Mouse (Mus musculus) limb, embryonic 13.5 days (tissue): ENCODE measurements at regions not wholly inside any gene's neighbourhood (a gene's known extent, or its start where the extent isn't known, plus 50 kb on each side); places are given as distances from the start of the nearest gene placed in this dataset.

Experiments
- ATAC-seq: fragments of 200-750 bp; cut with Nextera tagmentation; 2 replicates; pipeline ENCODE4 v1.8.0; 2017; ENCODE audit warnings: low read depth, moderate number of reproducible peaks, moderate TSS enrichment; ENCODE audit not compliant: low FRiP score
- H3K27ac ChIP-seq: fragments of 300-500 bp; sonication (generic); 2 replicates; pipeline ENCODE4 v1.5.1; 2015; ENCODE audit warnings: inconsistent platforms, mild to moderate bottlenecking, moderate library complexity
- H3K27me3 ChIP-seq: fragments of 300-500 bp; sonication (generic); 2 replicates; pipeline ENCODE4 v1.6.1; 2015; ENCODE audit warnings: mild to moderate bottlenecking, inconsistent platforms
- H3K36me3 ChIP-seq: fragments of 300-500 bp; sonication (generic); 2 replicates; pipeline ENCODE4 v1.6.1; 2015; ENCODE audit warnings: inconsistent platforms, mild to moderate bottlenecking, moderate library complexity
- H3K4me1 ChIP-seq: fragments of 300-500 bp; sonication (generic); 2 replicates; pipeline ENCODE4 v1.6.1; 2015; ENCODE audit warnings: inconsistent platforms
- H3K4me2 ChIP-seq: fragments of 300-500 bp; sonication (generic); replicated peaks from 2 replicates; pipeline ENCODE4 v1.6.1; 2015; ENCODE audit warnings: inconsistent platforms, mild to moderate bottlenecking, moderate library complexity
- H3K4me3 ChIP-seq: fragments of 300-500 bp; sonication (generic); 2 replicates; pipeline ENCODE4 v1.5.1; 2015; ENCODE audit warnings: moderate library complexity, mild to moderate bottlenecking, inconsistent platforms
- H3K9ac ChIP-seq: fragments of 300-500 bp; sonication (generic); 2 replicates; pipeline ENCODE4 v1.6.1; 2015; ENCODE audit warnings: mild to moderate bottlenecking, inconsistent platforms
- H3K9me3 ChIP-seq: fragments of 300-500 bp; sonication (generic); 2 replicates; pipeline ENCODE4 v1.6.1; 2016; ENCODE audit warnings: inconsistent platforms
- WGBS: fragments of 180-500 bp; shearing (Covaris S2); methylation state at CpG from one replicate; pipeline ENCODE4 v1.1.7; 2015; 5-methylcytosine and 5-hydroxymethylcytosine counted together

- Histone ChIP-seq H3K27ac (no peak overlapping the region), H3K9ac (no peak overlapping the region), H3K36me3 (no peaks in the 10 kb centered on the region), H3K4me1 (no peaks in the 10 kb centered on the region), H3K4me2 (no peak overlapping the region), H3K4me3 (no peak overlapping the region), H3K9me3 (no peaks in the 10 kb centered on the region), H3K27me3 (no peaks in the 10 kb centered on the region)
- 58% methylated on average over 2 of the region's 2 CpGs for WGBS
- ATAC-seq = no peak
These were observed 200.7 kb downstream of the Pla2g4a start for GRCm38 (mm10) chr1:149760440-149760839.

GRCm38 (mm10) chr1:149758783-149759132, 202.3 kb downstream of the Pla2g4a start:
- Histone ChIP-seq H3K36me3 (no peaks in the 10 kb centered on the region), H3K4me2 (no peak overlapping the region), H3K9ac (no peak overlapping the region), H3K27me3 (no peaks in the 10 kb centered on the region), H3K9me3 (no peaks in the 10 kb centered on the region), H3K27ac (no peak overlapping the region), H3K4me3 (no peak overlapping the region), H3K4me1 (no peaks in the 10 kb centered on the region)
- no peak for ATAC-seq
- 75% methylated on average over 2 of the region's 2 CpGs for WGBS

GRCm38 (mm10) chr1:149758092-149758782, 202.9 kb downstream of the Pla2g4a start:
- Histone ChIP-seq H3K9ac (no peak overlapping the region), H3K9me3 (no peaks in the 10 kb centered on the region), H3K36me3 (no peaks in the 10 kb centered on the region), H3K4me3 (no peak overlapping the region), H3K27ac (no peak overlapping the region), H3K4me2 (no peak overlapping the region), H3K4me1 (no peaks in the 10 kb centered on the region), H3K27me3 (no peaks in the 10 kb centered on the region)
- WGBS = 74% methylated on average over 1 of the region's 1 CpGs
- no peak for ATAC-seq

- H3K4me1 ChIP-seq = no peaks in the 10 kb centered on the region
- no peak overlapping the region for H3K27ac ChIP-seq
- no peak overlapping the region for H3K4me2 ChIP-seq
- H3K9ac ChIP-seq = no peak overlapping the region
- no peaks in the 10 kb centered on the region for H3K9me3 ChIP-seq
- WGBS = 54% methylated on average over 7 of the region's 7 CpGs
- H3K36me3 ChIP-seq = no peaks in the 10 kb centered on the region
- peak; percentile 90 for ATAC-seq
- no peak overlapping the region for H3K4me3 ChIP-seq
- no peaks in the 10 kb centered on the region for H3K27me3 ChIP-seq
These were observed 207.6 kb downstream of the Pla2g4a start for GRCm38 (mm10) chr1:149753269-149754060.

GRCm38 (mm10) chr1:149749405-149749804, 211.7 kb downstream of the Pla2g4a start:
- Histone ChIP-seq H3K4me1 (no peaks in the 10 kb centered on the region), H3K4me3 (no peak overlapping the region), H3K9me3 (no peaks in the 10 kb centered on the region), H3K27ac (no peak overlapping the region), H3K36me3 (no peaks in the 10 kb centered on the region), H3K9ac (no peak overlapping the region), H3K27me3 (no peaks in the 10 kb centered on the region), H3K4me2 (no peak overlapping the region)
- ATAC-seq = no peak
- 87% methylated on average over 2 of the region's 2 CpGs for WGBS

GRCm38 (mm10) chr1:149738959-149739358, 222.1 kb downstream of the Pla2g4a start:
- Histone ChIP-seq H3K36me3 (no peaks in the 10 kb centered on the region), H3K9ac (no peak overlapping the region), H3K4me3 (no peak overlapping the region), H3K27ac (no peak overlapping the region), H3K27me3 (no peaks in the 10 kb centered on the region), H3K4me2 (no peak overlapping the region), H3K4me1 (no peaks in the 10 kb centered on the region), H3K9me3 (no peaks in the 10 kb centered on the region)
- ATAC-seq = no peak
- 81% methylated on average over 3 of the region's 3 CpGs for WGBS

DNA sequence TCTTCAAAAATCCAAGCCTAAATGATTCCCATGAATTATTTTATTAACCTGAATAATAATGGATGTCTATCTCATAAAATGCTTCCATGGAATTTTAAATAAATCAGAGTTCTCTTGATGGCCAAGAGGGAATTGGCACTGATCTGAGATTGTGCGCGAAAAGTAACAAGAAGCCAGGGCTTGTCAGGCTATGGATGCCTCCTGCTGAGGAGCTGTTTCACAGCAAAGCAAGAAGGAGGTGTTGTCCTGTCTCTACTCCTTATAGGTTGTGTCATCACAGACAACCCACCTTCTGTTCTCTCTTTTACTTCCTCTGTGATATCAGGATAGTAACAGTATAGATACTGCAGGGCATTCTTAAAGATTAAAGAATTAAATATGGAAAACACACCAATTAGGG, 226.8 kb downstream of the Pla2g4a start:
- 97% methylated on average over 2 of the region's 2 CpGs for WGBS
- H3K4me3 ChIP-seq = no peak overlapping the region
- H3K27ac ChIP-seq = no peak overlapping the region
- H3K4me1 ChIP-seq = no peaks in the 10 kb centered on the region
- H3K9ac ChIP-seq = no peak overlapping the region
- ATAC-seq = no peak
- H3K4me2 ChIP-seq = no peak overlapping the region
- H3K9me3 ChIP-seq = no peaks in the 10 kb centered on the region
- no peaks in the 10 kb centered on the region for H3K36me3 ChIP-seq
- no peaks in the 10 kb centered on the region for H3K27me3 ChIP-seq

GRCm38 (mm10) chr1:149715171-149715570, 245.9 kb downstream of the Pla2g4a start:
- H3K4me1 ChIP-seq = no peaks in the 10 kb centered on the region
- 65% methylated on average over 1 of the region's 1 CpGs for WGBS
- H3K9me3 ChIP-seq = no peaks in the 10 kb centered on the region
- no peak for ATAC-seq
- no peak overlapping the region for H3K4me2 ChIP-seq
- H3K27me3 ChIP-seq = no peaks in the 10 kb centered on the region
- H3K27ac ChIP-seq = no peak overlapping the region
- H3K9ac ChIP-seq = no peak overlapping the region
- H3K36me3 ChIP-seq = no peaks in the 10 kb centered on the region
- H3K4me3 ChIP-seq = no peak overlapping the region

- Histone ChIP-seq H3K9me3 (no peaks in the 10 kb centered on the region), H3K4me1 (no peaks in the 10 kb centered on the region), H3K9ac (no peak overlapping the region), H3K4me3 (no peak overlapping the region), H3K36me3 (no peaks in the 10 kb centered on the region), H3K27ac (no peak overlapping the region), H3K4me2 (no peak overlapping the region), H3K27me3 (no peaks in the 10 kb centered on the region)
- ATAC-seq = no peak
- WGBS = 96% methylated on average over 1 of the region's 1 CpGs
These were observed 248.8 kb downstream of the Pla2g4a start for GRCm38 (mm10) chr1:149712330-149712729.

DNA sequence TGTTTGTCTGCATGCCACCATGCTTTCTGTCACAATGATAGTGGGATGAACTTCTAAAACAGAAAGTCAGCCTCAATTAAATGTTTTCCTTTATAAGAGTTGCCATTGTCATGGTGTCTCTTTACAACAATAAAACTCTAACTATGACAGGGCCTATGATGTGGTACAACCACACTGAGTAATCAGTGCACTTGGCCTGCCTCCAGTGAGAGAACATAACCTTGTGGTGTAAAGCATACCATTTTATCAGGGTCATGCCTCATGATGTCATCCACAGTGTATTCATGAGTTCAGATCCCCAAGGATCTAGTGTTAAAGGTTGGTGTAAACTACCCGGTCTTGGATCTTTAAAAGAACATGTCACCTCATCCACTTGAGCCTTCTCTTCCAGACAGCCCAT, 255.9 kb downstream of the Pla2g4a start:
- Histone ChIP-seq H3K36me3 (no peaks in the 10 kb centered on the region), H3K27ac (no peak overlapping the region), H3K4me3 (no peak overlapping the region), H3K9me3 (no peaks in the 10 kb centered on the region), H3K27me3 (no peaks in the 10 kb centered on the region), H3K4me2 (no peak overlapping the region), H3K4me1 (no peaks in the 10 kb centered on the region), H3K9ac (no peak overlapping the region)
- 85% methylated on average over 1 of the region's 1 CpGs for WGBS
- ATAC-seq = no peak

DNA sequence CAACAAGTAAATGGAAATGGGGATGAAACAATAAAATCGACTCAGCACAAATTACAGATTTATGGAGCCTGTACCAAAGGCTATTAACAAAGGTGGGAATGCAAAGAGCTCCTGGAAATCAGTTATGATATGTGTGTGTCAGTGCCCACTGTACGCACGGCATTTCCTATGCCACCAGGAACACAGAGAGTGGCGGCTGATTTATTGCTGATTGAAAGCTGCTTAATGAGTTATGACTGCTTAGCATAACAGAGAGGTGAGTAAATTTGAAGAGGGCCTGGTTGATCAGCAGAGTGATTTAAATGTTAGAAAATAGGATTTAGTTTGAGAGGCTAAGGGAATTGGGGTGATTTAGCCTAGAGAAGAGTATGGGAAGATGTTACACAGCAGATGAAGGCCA, 261.7 kb downstream of the Pla2g4a start:
- Histone ChIP-seq H3K4me1 (no peaks in the 10 kb centered on the region), H3K9ac (no peak overlapping the region), H3K9me3 (no peaks in the 10 kb centered on the region), H3K4me3 (no peak overlapping the region), H3K27ac (no peak overlapping the region), H3K27me3 (no peaks in the 10 kb centered on the region), H3K4me2 (no peak overlapping the region), H3K36me3 (no peaks in the 10 kb centered on the region)
- no peak for ATAC-seq
- 80% methylated on average over 4 of the region's 4 CpGs for WGBS

DNA sequence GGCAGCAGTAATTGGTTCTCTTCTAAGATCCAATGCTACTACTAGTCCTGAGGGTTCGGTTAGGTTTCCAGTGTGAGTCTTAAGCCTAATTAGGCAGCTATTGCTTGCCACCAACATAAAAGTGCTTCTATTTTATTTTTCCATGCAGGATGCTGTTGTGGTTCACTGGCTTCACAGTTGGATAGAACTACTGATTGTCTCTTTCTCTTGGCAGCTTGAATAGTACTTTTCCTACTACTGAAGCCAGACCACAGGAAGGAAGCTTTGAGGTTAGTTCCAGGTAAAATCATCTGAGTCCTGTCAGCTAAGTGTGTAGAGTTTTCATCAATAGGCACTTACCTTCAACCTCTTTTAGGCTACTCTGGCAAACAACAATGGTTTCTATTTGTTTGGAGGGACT, 286.9 kb downstream of the Pla2g4a start:
- Histone ChIP-seq H3K4me1 (no peaks in the 10 kb centered on the region), H3K27me3 (no peaks in the 10 kb centered on the region), H3K9me3 (no peaks in the 10 kb centered on the region), H3K4me2 (no peak overlapping the region), H3K4me3 (no peak overlapping the region), H3K36me3 (no peaks in the 10 kb centered on the region), H3K27ac (no peak overlapping the region), H3K9ac (no peak overlapping the region)
- WGBS = 79% methylated on average over 1 of the region's 1 CpGs
- no peak for ATAC-seq

DNA sequence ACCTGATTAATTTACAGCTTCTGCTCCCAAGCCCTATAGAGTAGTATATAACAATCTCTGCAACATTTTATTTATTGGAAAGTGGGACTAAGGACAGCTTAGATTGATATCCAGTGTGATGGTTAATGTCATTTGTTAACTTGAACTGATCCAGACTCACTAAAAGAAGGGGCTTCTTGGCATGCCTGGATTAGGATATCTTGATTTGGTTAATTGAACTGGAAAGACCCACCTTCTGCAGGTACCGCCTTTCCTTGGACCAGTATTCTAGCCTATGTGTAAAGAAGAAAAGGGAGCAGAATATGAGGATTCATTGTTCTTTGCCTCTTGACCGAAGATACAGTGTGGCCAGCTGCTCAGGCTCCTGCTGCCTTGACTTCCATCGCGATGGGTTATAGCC, 288.5 kb downstream of the Pla2g4a start:
- Histone ChIP-seq H3K27ac (no peak overlapping the region), H3K4me1 (no peaks in the 10 kb centered on the region), H3K4me3 (no peak overlapping the region), H3K4me2 (no peak overlapping the region), H3K36me3 (no peaks in the 10 kb centered on the region), H3K27me3 (no peaks in the 10 kb centered on the region), H3K9me3 (no peaks in the 10 kb centered on the region), H3K9ac (no peak overlapping the region)
- no peak for ATAC-seq
- WGBS = 89% methylated on average over 4 of the region's 4 CpGs
